ENCODE assay signal across 8 mouse cellular contexts in the genomic region with DNA sequence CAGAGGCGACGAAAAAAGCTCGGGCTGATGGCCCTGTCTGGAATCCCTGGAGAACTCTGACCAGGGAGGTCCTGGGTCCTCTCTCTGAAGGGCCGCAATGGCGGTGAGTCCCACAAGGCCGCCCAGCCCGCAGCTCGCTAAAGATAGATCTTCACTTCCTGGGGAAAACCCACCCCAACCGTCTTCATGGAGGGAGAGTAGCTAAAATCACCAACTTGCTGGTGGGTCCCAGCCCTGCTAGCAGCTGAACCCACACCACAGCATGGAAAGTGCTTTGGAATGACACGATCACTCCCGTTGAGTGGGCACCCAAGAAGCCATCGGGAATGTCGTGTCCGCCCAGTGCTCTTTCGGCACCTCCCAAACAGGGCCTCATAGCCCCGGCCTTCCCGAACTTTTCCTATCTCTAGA. TPM values are rescaled to one million over a fixed set of nuclear protein-coding genes. Genes with fewer than 3 reads are reported as not detected.
DNase-seq lines count a peak whose midpoint lies in the region; ATAC-seq and TF ChIP-seq lines count a peak whose summit lies in the region.

No protein-coding gene starts in this region.

- H3K4me2 ChIP-seq in liver, embryonic 13.5 days = peak overlapping the region; percentile 100

- peak overlapping the region; percentile 91 for H3K9ac ChIP-seq in liver, embryonic 13.5 days

- H3K4me1 ChIP-seq in erythroblast, embryonic 14.5 days (ENCODE audit: control insufficient read depth) = peaks cover 78% of the 10 kb centered on the region
- H3K4me1 ChIP-seq in thymus, adult 2 months (replicated peaks; ENCODE audit: control insufficient read depth, insufficient read depth, low read length) = peaks cover 23% of the 10 kb centered on the region
- H3K4me1 ChIP-seq in liver, embryonic 13.5 days (replicated peaks) = peaks cover 60% of the 10 kb centered on the region

- TF ChIP-seq POLR2A in thymus, adult 2 months (IDR thresholded peaks at IDR 0.05; ENCODE audit: control insufficient read depth, extremely low read depth, insufficient read depth, low read length, poor library complexity) = peak; percentile 8; the same call in 1 of the 2 replicates

- H3K36me3 ChIP-seq in erythroblast, embryonic 14.5 days (ENCODE audit: control insufficient read depth) = peaks cover 59% of the 10 kb centered on the region
- H3K36me3 ChIP-seq in thymus, adult 2 months (ENCODE audit: control insufficient read depth, insufficient read depth, low read length) = peaks cover 15% of the 10 kb centered on the region
- H3K36me3 ChIP-seq in liver, embryonic 13.5 days = peaks cover 52% of the 10 kb centered on the region

- H3K27me3 ChIP-seq in erythroblast, embryonic 14.5 days (ENCODE audit: control insufficient read depth) = no peaks in the 10 kb centered on the region
- no peaks in the 10 kb centered on the region for H3K27me3 ChIP-seq in thymus, adult 2 months (ENCODE audit: control insufficient read depth, insufficient read depth, low read length)
- no peaks in the 10 kb centered on the region for H3K27me3 ChIP-seq in liver, embryonic 13.5 days

- ATAC-seq in erythroblast, adult 5-6 weeks (replicated peaks; ENCODE audit: low FRiP score, poor library complexity, severe bottlenecking) = no peak
- ATAC-seq in liver, embryonic 13.5 days (ENCODE audit: low read depth) = no peak

- 38% methylated on average over 17 of the region's 17 CpGs for WGBS in thymus, adult 2 months
- WGBS in liver, embryonic 13.5 days (ENCODE audit: insufficient replicate concordance) = 37% methylated on average over 17 of the region's 17 CpGs

- H3K4me3 ChIP-seq in erythroblast, embryonic 14.5 days (replicated peaks) = peak overlapping the region; percentile 73
- peak overlapping the region; percentile 87 for H3K4me3 ChIP-seq in thymus, adult 2 months (ENCODE audit: control insufficient read depth, insufficient read depth, low read length)
- H3K4me3 ChIP-seq in liver, embryonic 13.5 days (replicated peaks) = peak overlapping the region; percentile 84

- H3K9me3 ChIP-seq in erythroblast, embryonic 14.5 days (ENCODE audit: control insufficient read depth, low read length) = no peaks in the 10 kb centered on the region
- no peaks in the 10 kb centered on the region for H3K9me3 ChIP-seq in liver, embryonic 13.5 days (replicated peaks)

- intact Hi-C loops in gastrocnemius, postnatal 36 days (cut with DNase I) = loop anchor here (5.0 kb wide), 1 partner anchor 51 kb away; the partner anchor contains the start of gene Qrich1

- peak overlapping the region; percentile 61; the same call in 1 of the 2 replicates for H3K27ac ChIP-seq in thymus, adult 2 months (ENCODE audit: control insufficient read depth, insufficient read depth, low read length)
- H3K27ac ChIP-seq in liver, embryonic 13.5 days = peak overlapping the region; percentile 98

- TF ChIP-seq CTCF in thymus, adult 2 months (IDR thresholded peaks at IDR 0.05; ENCODE audit: borderline replicate concordance, control insufficient read depth, extremely low read depth, insufficient read depth, low read length, poor library complexity) = no peak

- peak; percentile 33 for DNase-seq in thymus, adult 2 months
- no peak for DNase-seq in thymus, postnatal 10 days (ENCODE audit: low spot score in 2 of 2)
- DNase-seq in liver, embryonic 13.5 days = no peak
- DNase-seq in thymus, postnatal 25 days = peak; percentile 36
- no peak for DNase-seq in left cerebral cortex, adult 9 months (ENCODE audit: low spot score in 2 of 2)
- no peak for DNase-seq in gastrocnemius, postnatal 36 days

RNA-seq across cellular contexts. Expression of gene Dalrd3, which starts 1.2 kb away (rescaled TPM):
- 6.0 and 7.1 TPM in 2 replicates for polyA plus RNA-seq in erythroblast, embryonic 14.5 days (2012)
- 26.8 and 47.5 TPM in 2 replicates for total RNA-seq in erythroblast, adult 5-6 weeks (2015; ENCODE audit: low replicate concordance)
- 10.3 and 11.4 TPM in 2 replicates for total RNA-seq in erythroblast, adult 5-6 weeks (2017; ENCODE audit: low replicate concordance)
- 418 and 504 TPM in 2 replicates for polyA plus RNA-seq in thymus, adult 2 months (2012; rRNA removed)
- 40.5 and 43.2 TPM in 2 replicates for polyA plus RNA-seq in liver, embryonic 13.5 days (2015; fragmentation: Nextera tagmentation; extraction: Ambion mirVana)
- total RNA-seq in gastrocnemius, postnatal 36 days (2021) = 10 to 100 TPM; 10.1 to 12.3 TPM

RNA-seq across cellular contexts. Expression of gene Ndufaf3, which starts 1.3 kb away (rescaled TPM):
- 1.1 and 4.7 TPM in 2 replicates for polyA plus RNA-seq in erythroblast, embryonic 14.5 days (2012)
- total RNA-seq in erythroblast, adult 5-6 weeks (2015; ENCODE audit: low replicate concordance) = 8.3 and 15.9 TPM in 2 replicates
- 3.1 and 4.2 TPM in 2 replicates for total RNA-seq in erythroblast, adult 5-6 weeks (2017; ENCODE audit: low replicate concordance)
- 65.5 and 74.2 TPM in 2 replicates for polyA plus RNA-seq in thymus, adult 2 months (2012; rRNA removed)
- 27.5 and 35.5 TPM in 2 replicates for polyA plus RNA-seq in liver, embryonic 13.5 days (2015; fragmentation: Nextera tagmentation; extraction: Ambion mirVana)
- 10 to 100 TPM; 29.2 to 29.6 TPM for total RNA-seq in gastrocnemius, postnatal 36 days (2021)

RNA-seq across cellular contexts. Expression of gene Impdh2, which starts 8.4 kb away (rescaled TPM):
- 4.0 and 4.4 TPM in 2 replicates for polyA plus RNA-seq in erythroblast, embryonic 14.5 days (2012)
- 64.2 and 120 TPM in 2 replicates for total RNA-seq in erythroblast, adult 5-6 weeks (2015; ENCODE audit: low replicate concordance)
- total RNA-seq in erythroblast, adult 5-6 weeks (2017; ENCODE audit: low replicate concordance) = 50.0 and 52.2 TPM in 2 replicates
- polyA plus RNA-seq in thymus, adult 2 months (2012; rRNA removed) = 160 and 200 TPM in 2 replicates
- polyA plus RNA-seq in liver, embryonic 13.5 days (2015; fragmentation: Nextera tagmentation; extraction: Ambion mirVana) = 153 and 166 TPM in 2 replicates
- 10 to 100 TPM; 47.6 to 58.0 TPM for total RNA-seq in gastrocnemius, postnatal 36 days (2021)

RNA-seq across cellular contexts. Expression of gene Wdr6, which starts 10.0 kb away (rescaled TPM):
- polyA plus RNA-seq in erythroblast, embryonic 14.5 days (2012) = 0.24 and 0.45 TPM in 2 replicates
- 2.1 and 4.0 TPM in 2 replicates for total RNA-seq in erythroblast, adult 5-6 weeks (2015; ENCODE audit: low replicate concordance)
- total RNA-seq in erythroblast, adult 5-6 weeks (2017; ENCODE audit: low replicate concordance) = 1.5 and 1.7 TPM in 2 replicates
- 106 and 112 TPM in 2 replicates for polyA plus RNA-seq in thymus, adult 2 months (2012; rRNA removed)
- polyA plus RNA-seq in liver, embryonic 13.5 days (2015; fragmentation: Nextera tagmentation; extraction: Ambion mirVana) = 16.4 and 18.3 TPM in 2 replicates
- total RNA-seq in gastrocnemius, postnatal 36 days (2021) = 1 to 10 TPM; 4.6 to 5.6 TPM

RNA-seq across cellular contexts. Expression of gene P4htm, which starts 29.0 kb away (rescaled TPM):
- polyA plus RNA-seq in erythroblast, embryonic 14.5 days (2012) = 0.02 and 0.03 TPM in 2 replicates
- not detected in 2 replicates for total RNA-seq in erythroblast, adult 5-6 weeks (2015; ENCODE audit: low replicate concordance)
- 1.8 TPM in 1 of 2 replicates, not detected in the other for total RNA-seq in erythroblast, adult 5-6 weeks (2017; ENCODE audit: low replicate concordance)
- polyA plus RNA-seq in thymus, adult 2 months (2012; rRNA removed) = 6.6 and 10.5 TPM in 2 replicates
- polyA plus RNA-seq in liver, embryonic 13.5 days (2015; fragmentation: Nextera tagmentation; extraction: Ambion mirVana) = 0.61 and 0.70 TPM in 2 replicates
- 1 to 10 TPM; 3.1 to 3.5 TPM for total RNA-seq in gastrocnemius, postnatal 36 days (2021)

Comparison
In these comparisons a context has a peak if more than half of its experiments do, and no peak if none do; other contexts are left out.
1. DNase-seq: peak in thymus, adult 2 months (single experiment) and thymus, postnatal 25 days (single experiment); none in thymus, postnatal 10 days (0 of 2), liver, embryonic 13.5 days (single experiment), left cerebral cortex, adult 9 months (0 of 2) and gastrocnemius, postnatal 36 days (0 of 2).
2. RNA of gene Impdh2, which starts 8.4 kb away (polyA plus RNA-seq): 160 to 200 TPM in thymus, adult 2 months and 153 to 166 TPM in liver, embryonic 13.5 days; 4.0 to 4.4 TPM in erythroblast, embryonic 14.5 days; every median in the first group is over 10 times any median in the second.
3. Peak in every context shown above with its lines, with median percentiles within 50 percentile points of each other: H3K4me3 ChIP-seq.